Mouse (Mus musculus) A20 (cell line): ENCODE measurements at regions not wholly inside any gene's neighbourhood (a gene's known extent, or its start where the extent isn't known, plus 50 kb on each side); places are given as distances from the start of the nearest gene placed in this dataset.

Source experiments
- DNase-seq: peaks from one replicate; pipeline ENCODE4 v3.0.0-alpha.2; 2011; ENCODE audit warnings: low read depth, low spot score

GRCm38 (mm10) chr4:134990651-134991050 lies 60.0 kb downstream of the Syf2 start:
- no peak for DNase-seq

- no peak for DNase-seq
Observed at GRCm38 (mm10) chr4:134993526-134994122, 62.9 kb downstream of the Syf2 start.

GRCm38 (mm10) chr4:134994205-134994604 lies 63.5 kb downstream of the Syf2 start:
- no peak for DNase-seq

- no peak for DNase-seq
Observed at GRCm38 (mm10) chr4:134994648-134995047, 64.0 kb downstream of the Syf2 start.

DNA sequence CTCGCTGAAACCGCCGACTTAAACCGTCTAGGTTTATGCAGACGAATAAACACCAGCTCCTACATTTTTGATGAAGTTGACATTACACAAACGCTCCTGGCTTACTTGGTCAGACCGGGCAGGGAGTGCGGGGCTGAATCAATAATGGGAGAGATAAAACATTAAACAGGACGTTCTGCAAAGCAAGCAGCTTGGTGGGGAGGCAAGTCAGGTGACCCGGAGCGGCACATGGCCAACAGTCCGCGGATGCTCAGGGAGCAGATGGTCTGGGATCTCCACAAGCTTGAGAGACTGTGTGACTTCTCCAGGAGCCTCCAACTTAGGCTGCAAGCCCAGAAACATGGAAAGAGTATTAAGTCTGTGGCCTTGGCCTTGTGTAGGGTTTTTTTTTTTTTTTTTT lies 64.4 kb downstream of the Syf2 start:
- no peak for DNase-seq

GRCm38 (mm10) chr4:134996121-134996520 lies 65.4 kb downstream of the Syf2 start:
- DNase-seq: no peak

DNA sequence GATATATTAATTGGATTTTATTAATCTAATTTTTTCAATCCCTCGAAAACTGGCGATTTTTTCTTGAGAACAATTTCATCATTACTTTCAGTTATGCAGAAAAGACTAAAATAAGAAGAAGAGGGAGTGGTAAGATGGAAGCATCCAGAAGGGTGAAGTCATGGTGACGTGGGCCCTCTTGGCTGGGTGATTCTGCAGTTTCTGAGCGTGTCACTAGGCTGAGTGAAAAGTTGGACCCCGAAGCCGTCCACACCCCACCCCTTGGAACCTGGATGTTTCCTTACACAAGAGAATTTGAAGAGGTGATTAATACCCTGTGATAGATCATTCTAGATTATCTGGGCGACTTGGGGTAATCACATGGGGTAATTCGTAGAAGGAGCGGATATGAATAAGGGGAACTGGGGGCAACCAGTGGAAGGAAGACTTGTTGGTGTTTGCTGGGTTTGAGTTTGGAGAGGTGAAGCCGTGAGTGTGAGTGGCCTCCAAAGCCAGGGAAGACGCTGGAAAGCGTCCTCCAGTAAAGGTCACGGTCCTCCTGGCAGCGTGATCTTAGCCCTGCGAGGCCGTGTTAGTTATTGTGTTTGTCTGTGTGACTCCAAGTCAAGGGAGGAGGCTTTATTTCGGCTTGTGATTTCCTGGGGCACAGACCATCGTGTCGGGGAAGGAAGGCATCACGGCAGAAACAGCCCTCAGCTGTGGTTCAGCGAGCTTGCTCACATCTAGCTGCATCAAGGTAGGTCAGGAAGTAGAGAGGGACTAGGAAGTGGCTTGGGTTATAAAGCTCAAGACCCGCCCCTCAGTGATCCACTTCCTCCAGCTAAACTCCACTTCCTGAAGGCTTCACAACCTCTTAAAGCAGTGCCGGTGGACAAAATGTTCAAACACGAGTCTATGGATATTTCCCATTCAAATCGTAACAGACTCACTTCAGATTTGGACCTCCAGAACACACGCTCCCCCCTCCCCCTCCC lies 67.0 kb downstream of the Syf2 start:
- DNase-seq: no peak

- no peak for DNase-seq
Observed at GRCm38 (mm10) chr4:134998928-134999658, 68.4 kb downstream of the Syf2 start.

GRCm38 (mm10) chr4:135002091-135002925 lies 71.6 kb downstream of the Syf2 start:
- no peak for DNase-seq

DNA sequence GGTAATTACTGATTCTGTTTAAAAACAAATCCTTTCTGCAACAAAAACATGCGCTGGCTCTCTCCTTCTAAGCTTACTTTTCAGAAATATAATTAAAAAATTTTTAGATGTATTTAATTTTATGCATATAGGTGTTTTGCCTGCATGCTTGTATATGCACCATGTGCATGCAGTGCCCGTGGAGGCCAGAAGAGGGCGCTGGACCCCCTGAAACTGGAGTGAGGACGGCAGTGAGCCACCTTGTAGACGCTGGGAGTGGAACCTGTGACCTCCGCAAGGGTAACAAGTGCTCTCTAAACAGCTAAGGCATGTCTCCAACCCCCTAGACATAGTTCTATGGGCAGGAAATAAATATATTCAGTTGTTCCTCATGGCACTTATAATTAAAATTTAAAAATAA lies 80.7 kb downstream of the Syf2 start:
- DNase-seq: no peak

DNA sequence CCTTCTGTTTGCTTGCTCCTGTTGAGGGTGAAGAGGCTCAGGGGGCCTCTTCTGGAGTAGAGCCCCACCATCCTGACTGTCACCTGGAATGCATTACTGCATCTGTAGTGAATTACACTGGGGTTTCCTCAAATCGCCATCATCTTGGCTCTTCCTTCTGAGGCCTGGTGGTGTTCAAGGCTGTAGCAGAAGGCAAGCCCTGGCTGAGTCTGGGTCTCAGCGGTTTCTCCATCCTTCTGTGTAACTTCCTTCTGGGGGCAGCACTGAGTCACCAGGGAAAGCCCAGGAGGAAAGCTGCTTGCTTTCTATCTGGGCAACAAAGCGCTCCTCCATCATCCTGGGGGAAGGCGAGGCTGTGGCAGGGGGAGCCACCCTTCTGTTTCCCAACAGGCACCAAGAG lies 82.2 kb downstream of the Syf2 start:
- DNase-seq: peak; percentile 12

DNA sequence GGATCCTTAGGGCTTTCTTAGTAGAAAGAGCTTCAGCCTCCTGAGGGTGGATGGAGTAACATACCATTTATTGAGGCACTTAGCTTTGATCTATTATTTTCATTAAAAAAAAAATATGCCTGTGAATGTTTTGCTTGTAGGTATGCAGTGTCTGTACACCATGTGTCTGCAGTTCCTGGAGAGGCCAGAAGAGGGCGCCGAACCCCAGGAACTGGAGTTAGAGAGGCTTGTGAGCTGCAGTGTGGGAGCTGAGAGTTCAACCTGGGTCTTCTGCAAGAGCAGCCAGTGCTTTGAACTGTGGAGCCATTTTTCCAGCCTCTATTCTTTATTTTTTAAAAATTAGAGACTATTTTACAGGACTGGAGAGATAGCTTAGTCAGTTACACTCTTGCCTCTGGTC lies 83.2 kb downstream of the Syf2 start:
- peak; percentile 43 for DNase-seq

- peak; percentile 62 for DNase-seq
Observed at GRCm38 (mm10) chr4:135018018-135018417, 87.3 kb downstream of the Syf2 start.

- no peak for DNase-seq
Observed at GRCm38 (mm10) chr4:135019120-135019519, 88.4 kb downstream of the Syf2 start.

- DNase-seq: no peak
Observed at GRCm38 (mm10) chr4:135020262-135020991, 89.7 kb downstream of the Syf2 start.

- peak; percentile 28 for DNase-seq
Observed at GRCm38 (mm10) chr4:135023200-135023599, 92.5 kb downstream of the Syf2 start.

DNA sequence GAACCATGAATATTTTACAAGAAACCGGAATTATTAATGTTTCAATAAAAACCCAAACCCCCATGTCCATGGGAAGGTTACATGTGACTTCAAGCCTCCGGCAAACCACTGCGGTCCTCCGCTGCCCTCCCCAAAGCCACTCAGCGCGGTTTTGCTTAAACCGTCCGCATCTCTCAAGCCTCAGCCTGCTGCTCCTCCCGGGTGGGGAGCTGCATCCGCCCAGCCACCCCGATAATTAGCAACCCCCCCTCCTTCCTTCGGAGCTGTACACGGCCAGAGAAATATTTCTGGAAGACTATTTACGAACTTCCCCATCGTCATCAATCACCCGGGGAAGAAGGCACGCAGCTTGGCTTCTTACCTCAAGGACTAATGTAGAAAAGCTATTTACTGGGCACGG lies 94.7 kb upstream of the Runx3 start:
- no peak for DNase-seq

DNA sequence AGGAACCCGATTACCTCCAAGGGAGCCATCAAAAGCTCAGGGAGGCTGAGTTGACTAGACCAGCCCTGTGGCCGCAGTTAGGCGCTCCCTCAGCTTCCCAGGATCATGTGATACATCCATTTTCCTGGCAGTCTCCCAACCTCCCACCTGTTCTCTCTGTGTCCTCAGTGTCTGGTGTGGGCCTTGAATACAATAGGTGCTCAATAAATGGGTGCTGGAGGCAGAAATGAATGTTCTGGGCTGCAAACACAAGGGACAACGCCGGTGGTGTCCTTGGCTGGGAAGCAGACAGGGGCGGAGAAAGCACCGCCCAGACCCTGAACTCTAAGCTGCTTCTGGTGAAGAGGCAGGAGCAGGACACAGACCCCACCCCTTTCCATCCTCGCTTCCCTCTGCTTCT lies 93.3 kb upstream of the Runx3 start:
- DNase-seq: no peak

GRCm38 (mm10) chr4:135029723-135030122 lies 90.7 kb upstream of the Runx3 start:
- no peak for DNase-seq

DNA sequence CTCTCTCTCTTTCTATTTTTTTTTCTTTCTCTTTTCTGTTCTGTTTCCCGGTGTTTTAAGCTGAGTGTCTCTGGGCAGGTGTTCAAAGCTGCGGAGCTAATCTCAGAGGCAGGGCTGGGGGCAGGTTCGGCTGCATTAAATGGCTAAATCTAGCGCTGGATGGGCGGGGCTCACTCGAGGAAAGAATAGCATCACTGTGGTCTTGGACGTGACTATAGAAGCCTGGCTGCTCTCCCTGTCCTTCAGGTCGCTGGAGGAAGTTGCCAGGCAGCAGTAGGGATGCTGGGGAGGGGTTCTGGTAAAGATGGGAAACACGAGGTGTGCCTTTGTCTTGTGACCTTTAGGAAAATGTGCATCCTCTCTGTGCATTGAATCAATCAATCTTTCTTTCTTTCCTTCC lies 88.0 kb upstream of the Runx3 start:
- no peak for DNase-seq

DNA sequence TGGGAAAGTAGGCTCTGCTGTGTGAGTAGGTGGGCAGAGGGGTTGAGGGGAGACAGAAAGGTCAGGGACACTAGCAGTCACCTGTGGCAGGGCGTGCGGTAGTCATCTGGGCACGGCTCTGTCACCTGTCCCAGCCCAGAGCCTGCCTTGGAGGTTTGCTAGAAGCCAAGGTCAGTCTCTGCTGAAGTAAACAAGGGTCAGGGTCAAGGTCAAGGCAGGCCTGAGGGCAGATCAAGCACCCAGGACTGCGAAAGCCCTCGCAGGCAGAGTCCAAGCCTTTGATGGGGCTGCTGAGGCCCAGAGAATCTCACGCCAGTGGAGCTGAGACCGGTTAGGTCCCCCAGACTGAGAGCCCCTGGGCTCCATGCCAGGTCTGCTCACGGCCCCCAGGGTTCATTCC lies 87.2 kb upstream of the Runx3 start:
- no peak for DNase-seq
